Mouse (Mus musculus): Measurements from ENCODE around the gene Alx3. TPM values are rescaled to one million over a fixed set of nuclear protein-coding genes. Genes with fewer than 3 reads are reported as not detected.

Alx3 gene
- polyA plus RNA-seq, 1 experiment = not detected

GRCm38 (mm10) chr3:107619911-107620310, 25.1 kb downstream of the Alx3 start:
- Histone ChIP-seq H3K4me1 (ENCODE audit: control insufficient read depth, insufficient read depth, low read length) (no peaks in the 10 kb centered on the region), H3K4me3 (ENCODE audit: insufficient read depth, low read length) (no peak overlapping the region), H3K27ac (ENCODE audit: insufficient read depth, low read depth, low read length) (no peak overlapping the region)
- no peak for TF ChIP-seq POLR2A (IDR thresholded peaks at IDR 0.05; ENCODE audit: borderline replicate concordance, low read depth, low read length)
- TF ChIP-seq CTCF (IDR thresholded peaks at IDR 0.05; ENCODE audit: low read depth, low read length) = no peak

- TF ChIP-seq CTCF (IDR thresholded peaks at IDR 0.05; ENCODE audit: low read depth, low read length) (no peak), POLR2A (IDR thresholded peaks at IDR 0.05; ENCODE audit: borderline replicate concordance, low read depth, low read length) (no peak)
- no peak overlapping the region for H3K27ac ChIP-seq (ENCODE audit: insufficient read depth, low read depth, low read length)
- no peaks in the 10 kb centered on the region for H3K4me1 ChIP-seq (ENCODE audit: control insufficient read depth, insufficient read depth, low read length)
- H3K4me3 ChIP-seq (ENCODE audit: insufficient read depth, low read length) = no peak overlapping the region
These were observed 26.6 kb downstream of the Alx3 start for GRCm38 (mm10) chr3:107621286-107622075.

- H3K27ac ChIP-seq (ENCODE audit: insufficient read depth, low read depth, low read length) = no peak overlapping the region
- H3K4me3 ChIP-seq (ENCODE audit: insufficient read depth, low read length) = no peak overlapping the region
- TF ChIP-seq CTCF (IDR thresholded peaks at IDR 0.05; ENCODE audit: low read depth, low read length) (no peak), POLR2A (IDR thresholded peaks at IDR 0.05; ENCODE audit: borderline replicate concordance, low read depth, low read length) (no peak)
- H3K4me1 ChIP-seq (ENCODE audit: control insufficient read depth, insufficient read depth, low read length) = no peaks in the 10 kb centered on the region
These were observed 27.7 kb downstream of the Alx3 start for GRCm38 (mm10) chr3:107622537-107622936.

GRCm38 (mm10) chr3:107624424-107624823, 29.6 kb downstream of the Alx3 start:
- Histone ChIP-seq H3K4me3 (ENCODE audit: insufficient read depth, low read length) (no peak overlapping the region), H3K27ac (ENCODE audit: insufficient read depth, low read depth, low read length) (no peak overlapping the region)
- TF ChIP-seq POLR2A (IDR thresholded peaks at IDR 0.05; ENCODE audit: borderline replicate concordance, low read depth, low read length) (no peak), CTCF (IDR thresholded peaks at IDR 0.05; ENCODE audit: low read depth, low read length) (no peak)

GRCm38 (mm10) chr3:107625536-107625935, 30.7 kb downstream of the Alx3 start:
- TF ChIP-seq CTCF (IDR thresholded peaks at IDR 0.05; ENCODE audit: low read depth, low read length) = no peak
- TF ChIP-seq POLR2A (IDR thresholded peaks at IDR 0.05; ENCODE audit: borderline replicate concordance, low read depth, low read length) = no peak
- Histone ChIP-seq H3K4me1 (ENCODE audit: control insufficient read depth, insufficient read depth, low read length) (peaks cover 3% of the 10 kb centered on the region; the same call in 1 of the 2 replicates), H3K4me3 (ENCODE audit: insufficient read depth, low read length) (no peak overlapping the region), H3K27ac (ENCODE audit: insufficient read depth, low read depth, low read length) (no peak overlapping the region)

More at GRCm38 (mm10) chr3:107624424-107624823, 29.6 kb downstream of the Alx3 start:
- H3K4me1 ChIP-seq (ENCODE audit: control insufficient read depth, insufficient read depth, low read length) = no peaks in the 10 kb centered on the region

GRCm38 (mm10) chr3:107626751-107627150, 31.9 kb downstream of the Alx3 start:
- Histone ChIP-seq H3K4me3 (ENCODE audit: insufficient read depth, low read length) (no peak overlapping the region), H3K27ac (ENCODE audit: insufficient read depth, low read depth, low read length) (no peak overlapping the region), H3K4me1 (ENCODE audit: control insufficient read depth, insufficient read depth, low read length) (peaks cover 3% of the 10 kb centered on the region; the same call in 1 of the 2 replicates)
- TF ChIP-seq CTCF (IDR thresholded peaks at IDR 0.05; ENCODE audit: low read depth, low read length) (no peak), POLR2A (IDR thresholded peaks at IDR 0.05; ENCODE audit: borderline replicate concordance, low read depth, low read length) (no peak)

GRCm38 (mm10) chr3:107627641-107628040, 32.8 kb downstream of the Alx3 start:
- no peak overlapping the region for H3K4me3 ChIP-seq (ENCODE audit: insufficient read depth, low read length)

GRCm38 (mm10) chr3:107628551-107628950, 33.7 kb downstream of the Alx3 start:
- Histone ChIP-seq H3K27ac (ENCODE audit: insufficient read depth, low read depth, low read length) (no peak overlapping the region), H3K4me3 (ENCODE audit: insufficient read depth, low read length) (no peak overlapping the region), H3K4me1 (ENCODE audit: control insufficient read depth, insufficient read depth, low read length) (peaks cover 7% of the 10 kb centered on the region)
- TF ChIP-seq CTCF (IDR thresholded peaks at IDR 0.05; ENCODE audit: low read depth, low read length) = no peak
- no peak for TF ChIP-seq POLR2A (IDR thresholded peaks at IDR 0.05; ENCODE audit: borderline replicate concordance, low read depth, low read length)

More at GRCm38 (mm10) chr3:107627641-107628040, 32.8 kb downstream of the Alx3 start:
- TF ChIP-seq CTCF (IDR thresholded peaks at IDR 0.05; ENCODE audit: low read depth, low read length) (no peak), POLR2A (IDR thresholded peaks at IDR 0.05; ENCODE audit: borderline replicate concordance, low read depth, low read length) (no peak)
- H3K4me1 ChIP-seq (ENCODE audit: control insufficient read depth, insufficient read depth, low read length) = peaks cover 7% of the 10 kb centered on the region
- H3K27ac ChIP-seq (ENCODE audit: insufficient read depth, low read depth, low read length) = no peak overlapping the region

GRCm38 (mm10) chr3:107629411-107629810, 34.6 kb downstream of the Alx3 start:
- no peak for TF ChIP-seq POLR2A (IDR thresholded peaks at IDR 0.05; ENCODE audit: borderline replicate concordance, low read depth, low read length)
- TF ChIP-seq CTCF (IDR thresholded peaks at IDR 0.05; ENCODE audit: low read depth, low read length) = no peak
- no peak overlapping the region for H3K27ac ChIP-seq (ENCODE audit: insufficient read depth, low read depth, low read length)
- peaks cover 7% of the 10 kb centered on the region for H3K4me1 ChIP-seq (ENCODE audit: control insufficient read depth, insufficient read depth, low read length)

More at GRCm38 (mm10) chr3:107629411-107629810, 34.6 kb downstream of the Alx3 start:
- no peak overlapping the region for H3K4me3 ChIP-seq (ENCODE audit: insufficient read depth, low read length)
